Mouse (Mus musculus) cerebellum, adult 9-11 months (tissue): ENCODE data around the gene Hnrnpc.
A peak's percentile ranks its signal among the peaks of the same experiment; 100 is the strongest.

ENCODE experiments used
- DNase-seq: peaks from one replicate; pipeline ENCODE4 v3.0.0; 2022

Gene Hnrnpc

DNA sequence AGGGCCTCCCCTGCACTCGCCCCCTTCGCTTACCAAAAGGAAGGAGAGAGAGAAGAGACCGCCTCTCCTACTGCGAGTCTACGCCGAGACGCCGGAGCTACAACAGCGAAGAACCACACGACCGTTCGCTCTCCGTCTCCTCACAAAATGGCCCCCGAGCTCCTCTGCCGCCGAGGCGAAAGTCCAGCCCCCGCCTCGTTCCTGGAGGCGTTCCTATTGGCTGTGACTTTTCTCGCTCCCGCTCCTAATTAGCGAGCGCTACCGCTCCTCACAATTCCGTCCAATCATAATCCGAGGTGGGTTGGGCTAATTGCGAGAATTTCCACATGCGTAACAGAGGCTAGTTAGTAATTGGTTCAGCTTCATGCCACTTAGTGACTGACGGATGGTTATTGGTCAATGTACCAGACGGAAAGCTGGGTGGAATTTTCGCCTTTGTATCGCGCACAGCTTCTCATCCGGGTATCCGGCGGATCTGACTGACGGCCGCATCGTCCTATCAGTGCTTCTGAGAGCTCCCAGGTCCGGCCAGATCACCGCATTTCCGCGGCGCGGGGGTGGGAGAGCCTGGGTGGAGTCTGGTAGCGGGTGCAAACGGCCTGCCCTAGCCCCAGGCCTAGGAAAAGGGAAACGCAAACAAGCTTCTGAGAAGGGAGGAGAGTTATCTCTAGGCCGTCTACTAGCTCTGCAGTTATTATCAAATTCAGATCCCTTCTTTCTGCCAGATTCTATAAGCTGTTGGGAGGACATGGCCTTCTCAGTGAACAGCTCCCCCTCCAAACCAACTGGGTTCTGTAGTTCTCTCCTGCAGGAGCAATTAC is at the start of gene Hnrnpc:
Gene Hnrnpc, minus strand, starts transcription at position 173 of the 821 bp plus-strand sequence.
- DNase-seq = peak; percentile 100

DNA sequence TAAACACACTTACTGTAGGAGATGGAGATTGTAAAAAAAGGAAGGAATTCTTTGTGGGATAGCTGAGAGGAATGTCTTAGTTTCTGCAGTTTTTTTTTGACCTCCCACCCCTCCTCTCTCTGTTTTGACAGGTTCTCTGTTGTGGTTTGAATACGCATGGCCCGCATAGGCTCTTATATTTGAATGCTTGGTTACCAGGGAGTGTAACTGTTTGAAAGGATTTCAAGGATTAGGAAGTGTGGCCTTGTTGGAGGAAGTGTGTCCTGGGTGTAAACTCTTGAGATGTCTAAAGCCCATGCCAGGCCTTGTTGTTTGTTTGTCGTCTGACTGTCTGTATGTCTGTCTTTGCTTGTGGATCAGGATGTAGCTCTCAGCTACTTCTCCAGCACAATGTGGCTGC is 48.8 kb upstream of the Hnrnpc start:
- DNase-seq = no peak

DNA sequence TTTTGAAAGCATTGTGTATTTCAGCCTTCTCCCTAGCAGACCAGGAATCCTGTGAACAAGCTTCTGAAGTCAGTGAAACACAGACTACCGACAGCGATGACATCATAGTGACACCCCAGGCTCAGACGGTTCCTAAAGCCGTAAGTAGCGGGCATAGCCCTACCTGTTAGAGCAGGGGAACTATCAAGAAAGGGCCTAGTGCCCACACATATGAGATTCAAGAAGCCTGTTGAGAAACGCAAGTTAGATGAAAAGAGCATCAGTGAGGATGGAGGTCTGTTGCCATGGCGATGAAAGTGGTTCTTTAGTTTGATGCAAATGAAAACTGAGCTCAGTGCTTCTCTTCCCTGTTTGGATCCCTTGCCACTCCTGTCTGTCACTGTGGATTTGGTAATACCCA is 48.4 kb upstream of the Hnrnpc start:
- DNase-seq = no peak

GRCm38 (mm10) chr14:52149888-52150287 is 46.1 kb upstream of the Hnrnpc start:
- DNase-seq = no peak

- DNase-seq = no peak
Measured at GRCm38 (mm10) chr14:52146540-52146939, 42.7 kb upstream of the Hnrnpc start.

GRCm38 (mm10) chr14:52144165-52144564 is 40.3 kb upstream of the Hnrnpc start:
- DNase-seq = no peak

GRCm38 (mm10) chr14:52141445-52142127 is 37.8 kb upstream of the Hnrnpc start:
- DNase-seq = no peak

- DNase-seq = no peak
Measured at GRCm38 (mm10) chr14:52140577-52141444, 37.0 kb upstream of the Hnrnpc start.

DNA sequence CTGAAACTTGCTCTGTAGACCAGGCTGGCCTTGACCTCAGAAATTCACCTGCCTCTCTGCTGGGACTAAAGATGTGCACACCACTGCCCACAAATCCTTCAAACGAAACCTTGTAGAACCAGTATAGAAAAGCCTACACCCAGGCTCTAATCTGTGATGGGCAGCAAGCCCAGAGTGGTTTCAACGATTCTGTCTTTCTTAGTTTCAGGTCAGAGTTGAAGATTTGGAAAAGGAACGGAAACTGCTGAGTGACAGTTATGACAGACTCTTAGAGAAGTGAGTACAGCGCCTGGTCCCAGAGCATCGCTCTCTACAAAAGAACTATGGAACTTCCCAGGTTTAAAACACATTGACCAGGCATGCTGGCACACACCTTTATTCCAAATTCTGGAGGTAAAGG is 29.8 kb upstream of the Hnrnpc start:
- no peak for DNase-seq

DNA sequence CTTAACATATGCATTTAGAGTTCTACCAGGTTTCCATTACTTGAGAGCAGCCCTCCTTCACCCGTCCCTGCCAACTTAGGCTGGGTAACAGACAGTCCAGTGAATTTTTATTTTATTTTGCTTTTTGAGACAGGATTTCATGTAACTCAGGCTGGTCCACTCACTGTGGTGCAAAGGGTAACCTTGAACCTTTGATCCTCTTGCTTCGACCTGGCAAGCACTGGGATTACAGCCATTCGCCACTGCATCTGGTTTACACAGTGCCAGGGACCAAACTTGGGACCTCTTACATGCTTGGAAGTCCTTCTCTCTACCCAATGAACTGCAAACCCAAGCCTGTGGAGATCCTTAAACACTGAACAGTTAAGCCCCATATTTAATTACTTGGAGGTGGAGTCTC is 20.8 kb upstream of the Hnrnpc start:
- DNase-seq = no peak

- DNase-seq = peak; percentile 62
Measured at GRCm38 (mm10) chr14:52123918-52124317, 20.1 kb upstream of the Hnrnpc start.

- no peak for DNase-seq
Measured at GRCm38 (mm10) chr14:52120169-52120568, 16.3 kb upstream of the Hnrnpc start.

- peak; percentile 75 for DNase-seq
Measured at GRCm38 (mm10) chr14:52118823-52119608, 15.2 kb upstream of the Hnrnpc start.

GRCm38 (mm10) chr14:52118456-52118822 is 14.6 kb upstream of the Hnrnpc start:
- DNase-seq = no peak

- no peak for DNase-seq
Measured at GRCm38 (mm10) chr14:52117241-52117640, 13.4 kb upstream of the Hnrnpc start.

DNA sequence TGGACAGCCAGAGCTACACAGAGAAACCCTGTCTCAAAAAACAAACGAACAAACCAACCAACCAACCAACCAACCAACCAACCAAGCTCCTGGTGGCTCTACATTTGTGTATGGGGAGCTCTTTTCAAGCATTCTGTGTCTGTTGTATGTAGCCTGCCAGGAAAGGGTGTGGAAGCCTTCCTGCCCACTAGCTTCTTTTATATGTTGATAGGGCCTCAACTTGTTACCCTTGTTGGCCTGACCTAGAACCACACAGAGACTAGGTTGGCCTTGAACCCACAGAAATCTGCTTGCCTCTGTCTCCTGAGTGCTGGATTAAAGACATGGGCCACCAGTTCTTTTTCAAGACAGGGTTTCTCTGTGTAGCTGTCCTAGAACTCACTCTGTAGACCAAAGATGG is 10.3 kb upstream of the Hnrnpc start:
- no peak for DNase-seq

DNA sequence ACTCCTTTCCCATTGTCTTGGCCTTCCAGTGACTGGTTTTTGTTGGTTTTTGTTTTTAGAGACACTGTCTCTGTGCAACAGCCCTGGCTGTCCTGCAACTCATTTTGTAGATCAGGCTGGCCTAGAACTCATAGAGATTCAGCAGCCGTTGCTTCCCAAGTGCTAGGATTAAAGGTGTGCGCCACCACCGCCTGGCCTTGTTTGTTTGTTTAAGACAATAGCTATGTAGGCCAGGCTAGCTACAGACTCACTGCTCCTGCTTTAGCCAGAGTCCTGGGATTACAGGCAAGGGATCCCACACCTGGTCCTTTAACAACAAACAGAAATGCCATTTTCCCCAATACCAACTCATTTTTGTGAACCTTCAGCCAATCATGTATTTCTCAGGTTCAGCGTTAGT is 6.5 kb upstream of the Hnrnpc start, which contains the start of gene Rpgrip1:
Gene Rpgrip1, plus strand, starts transcription at position 359 of the 400 bp plus-strand sequence.
- DNase-seq = no peak

DNA sequence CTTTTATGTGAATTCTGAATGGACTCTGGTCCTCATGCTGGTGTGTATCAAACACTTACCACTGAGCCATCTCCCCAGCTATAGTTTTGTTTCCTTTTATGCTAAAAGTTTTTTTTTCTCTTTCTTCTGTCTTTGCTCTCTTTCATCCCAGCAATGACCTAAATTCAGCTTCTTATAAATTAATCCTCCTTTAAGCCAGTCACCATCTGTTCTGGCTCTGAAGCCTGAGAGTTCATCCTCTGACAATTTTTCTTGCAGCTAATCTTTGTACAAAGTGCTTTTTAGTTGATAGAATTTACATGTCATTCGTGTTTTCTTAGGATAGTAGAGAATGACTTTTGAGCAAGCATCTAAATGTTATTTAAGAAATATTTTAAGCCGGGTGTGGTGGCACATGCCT is 4.2 kb upstream of the Hnrnpc start:
- DNase-seq = no peak

DNA sequence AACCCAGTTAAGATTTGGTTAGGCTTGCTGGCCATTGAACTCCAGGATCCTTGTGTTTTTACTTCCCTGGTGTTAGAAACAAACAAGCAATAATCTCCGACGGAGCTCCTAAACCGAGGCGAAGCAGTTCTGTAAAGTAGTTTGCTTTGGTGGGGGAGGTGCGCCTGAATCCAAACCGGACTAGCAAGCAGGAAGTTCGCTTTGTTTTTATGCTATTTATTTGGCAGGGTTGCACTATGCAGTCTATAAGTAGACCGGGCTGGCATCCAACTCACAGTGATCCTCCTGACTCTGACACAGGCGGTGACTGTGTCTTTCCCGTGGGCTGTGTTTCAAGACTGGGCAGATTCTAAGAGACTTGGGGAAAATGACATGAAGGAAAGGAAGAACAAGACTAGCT is 2.9 kb upstream of the Hnrnpc start:
- peak; percentile 78 for DNase-seq

DNA sequence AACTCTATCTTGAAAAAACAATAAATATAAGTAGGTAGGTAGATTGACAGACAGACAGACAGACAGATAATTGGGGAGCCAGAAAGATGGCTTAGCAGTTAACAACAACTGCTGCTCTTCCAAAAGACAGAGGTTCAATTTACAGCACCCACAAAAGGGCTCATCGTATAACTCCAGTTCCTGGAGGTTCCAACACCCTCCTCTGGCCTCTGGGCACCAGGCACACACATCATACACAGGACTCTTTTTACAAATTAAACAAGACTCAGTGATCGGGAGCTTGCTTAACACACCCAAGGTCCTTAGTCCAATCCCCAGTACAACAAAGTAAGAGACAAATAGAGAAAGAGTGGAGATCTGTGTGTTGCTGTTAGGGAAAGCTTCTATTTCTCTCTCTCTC is 1.5 kb upstream of the Hnrnpc start:
- DNase-seq = no peak

- DNase-seq = peak; percentile 40
Measured at GRCm38 (mm10) chr14:52104677-52105285, 953 bp upstream of the Hnrnpc start.

DNA sequence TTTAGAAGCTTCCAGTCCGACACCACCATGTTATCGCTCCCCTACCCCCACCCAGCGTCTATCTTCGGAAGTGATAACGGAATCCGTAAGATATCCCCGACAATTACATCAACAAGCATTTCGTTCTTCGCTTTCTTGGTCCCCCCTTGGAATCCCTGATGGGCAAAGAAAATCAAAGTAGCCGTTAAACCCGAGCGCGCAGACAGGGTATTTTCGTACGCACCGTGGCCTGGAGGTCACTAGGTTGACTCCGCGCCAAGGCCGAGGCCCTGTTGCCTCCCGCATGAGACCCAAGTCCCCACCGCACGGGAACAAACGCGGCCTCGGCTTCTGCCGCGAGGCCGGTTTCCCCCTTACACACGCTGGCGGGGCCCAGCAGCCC is 363 bp downstream of the Hnrnpc start:
- DNase-seq = no peak
